Mouse (Mus musculus) intestine, embryonic 16.5 days (tissue): ENCODE measurements around the gene Reep1. TPM values are rescaled to one million over a fixed set of nuclear protein-coding genes. Genes with fewer than 3 reads are reported as not detected.
A peak's percentile ranks its signal among the peaks of the same experiment; 100 is the strongest.

ENCODE experiments used
- ATAC-seq: fragments of 200-750 bp; cut with Nextera tagmentation; 2 replicates; pipeline ENCODE4 v1.8.0; 2017; ENCODE audit warnings: moderate TSS enrichment, moderate library complexity
- H3K27ac ChIP-seq: fragments of 300-500 bp; sonication (generic); 2 replicates; pipeline ENCODE4 v1.5.1; 2014; ENCODE audit warnings: mild to moderate bottlenecking, low read length
- H3K27me3 ChIP-seq: fragments of 300-500 bp; sonication (generic); replicated peaks from 2 replicates; pipeline ENCODE4 v1.6.1; 2014; ENCODE audit warnings: low read length, control low read depth, mixed read lengths; ENCODE audit not compliant: control insufficient read depth, insufficient read depth
- H3K36me3 ChIP-seq: fragments of 300-500 bp; sonication (generic); 2 replicates; pipeline ENCODE4 v1.6.1; 2014; ENCODE audit warnings: low read length, control low read depth; ENCODE audit not compliant: control insufficient read depth, insufficient read depth
- H3K4me1 ChIP-seq: fragments of 300-500 bp; sonication (generic); 2 replicates; pipeline ENCODE4 v1.6.1; 2014; ENCODE audit warnings: low read length, control low read depth, mixed read lengths; ENCODE audit not compliant: control insufficient read depth, insufficient read depth
- H3K4me2 ChIP-seq: fragments of 300-500 bp; sonication (generic); 2 replicates; pipeline ENCODE4 v1.6.1; 2014; ENCODE audit warnings: low read depth, low read length, control low read depth
- H3K4me3 ChIP-seq: fragments of 300-500 bp; sonication (generic); 2 replicates; pipeline ENCODE4 v1.5.1; 2014; ENCODE audit warnings: mild to moderate bottlenecking, low read length
- H3K9ac ChIP-seq: fragments of 300-500 bp; sonication (generic); 2 replicates; pipeline ENCODE4 v1.6.1; 2014; ENCODE audit warnings: low read depth, low read length
- H3K9me3 ChIP-seq: fragments of 300-500 bp; sonication (generic); 2 replicates; pipeline ENCODE4 v1.6.1; 2016; ENCODE audit warnings: low read length, control low read depth; ENCODE audit not compliant: control insufficient read depth
- WGBS: fragments of 180-500 bp; shearing (Covaris S2); extraction: QIAGEN DNeasy Blood & Tissue Kit; methylation state at CpG from one replicate; pipeline ENCODE4 v1.1.7; 2014; 5-methylcytosine and 5-hydroxymethylcytosine counted together
- polyA plus RNA-seq: library from polyadenylated mRNA; unstranded; fragments of >200 nt; fragmentation: Nextera tagmentation; extraction: Ambion mirVana; gene quantifications from 2 replicates; pipeline ENCODE4 v1.2.1, GENCODE M21; 2015

Gene Reep1
- polyA plus RNA-seq, 1 experiment from 2014 or later = 13.5 TPM

DNA sequence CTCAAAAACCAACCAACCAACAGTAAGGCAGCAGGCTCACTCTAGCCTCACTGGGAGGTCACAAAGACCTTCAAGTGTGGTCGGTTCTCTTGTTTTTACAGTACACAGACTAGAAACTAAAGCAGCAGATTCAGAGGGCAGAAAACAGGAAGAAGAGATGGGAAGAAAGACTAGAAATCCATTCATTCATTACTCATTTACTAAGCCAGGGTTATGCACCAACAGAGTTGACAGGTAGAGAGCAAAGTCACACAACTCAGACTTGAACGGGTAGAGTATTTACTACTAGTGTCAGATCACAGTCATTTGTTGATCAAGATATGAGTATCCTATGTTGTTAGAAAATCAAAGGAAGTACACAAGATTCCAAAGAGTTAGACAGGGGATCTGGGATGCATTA is 105.5 kb downstream of the Reep1 start:
- Histone ChIP-seq H3K9ac (no peak overlapping the region), H3K27ac (no peak overlapping the region), H3K9me3 (no peaks in the 10 kb centered on the region), H3K4me2 (no peak overlapping the region), H3K36me3 (peaks cover 10% of the 10 kb centered on the region; the same call in 1 of the 2 replicates), H3K4me1 (no peaks in the 10 kb centered on the region), H3K4me3 (no peak overlapping the region), H3K27me3 (no peaks in the 10 kb centered on the region)
- WGBS = 82% methylated on average over 2 of the region's 2 CpGs
- ATAC-seq = no peak

DNA sequence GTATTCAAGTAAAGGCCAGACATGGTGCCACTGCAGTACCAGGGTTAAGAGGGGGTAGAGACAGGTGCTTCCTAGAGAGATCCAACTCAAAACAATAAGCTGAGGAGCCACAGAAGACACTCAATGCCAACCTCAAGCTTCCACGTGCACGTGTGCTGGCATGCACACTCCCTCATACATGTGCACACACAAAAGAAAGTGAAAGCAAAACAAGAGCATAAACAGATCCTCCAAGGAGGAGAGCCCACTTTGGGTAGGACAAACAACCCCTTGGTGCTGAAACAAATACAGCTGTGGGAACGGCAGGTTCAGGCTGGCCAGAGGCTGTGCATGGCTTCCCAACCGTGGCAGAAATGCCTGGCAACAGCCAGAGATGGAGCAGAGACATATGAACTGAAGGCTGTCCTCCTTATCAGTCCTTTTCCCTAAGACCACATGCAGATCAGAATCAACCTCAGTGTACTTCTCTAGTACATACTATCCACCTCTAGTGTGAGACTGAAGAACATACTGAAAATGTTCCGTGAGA is 112.5 kb downstream of the Reep1 start:
- peaks cover 3% of the 10 kb centered on the region; the same call in 1 of the 2 replicates for H3K4me1 ChIP-seq
- no peaks in the 10 kb centered on the region for H3K27me3 ChIP-seq
- no peaks in the 10 kb centered on the region for H3K9me3 ChIP-seq
- H3K36me3 ChIP-seq = peaks cover 8% of the 10 kb centered on the region; the same call in 1 of the 2 replicates
- WGBS = 86% methylated on average over 5 of the region's 5 CpGs
- H3K9ac ChIP-seq = no peak overlapping the region
- ATAC-seq = no peak
- H3K4me2 ChIP-seq = no peak overlapping the region
- H3K4me3 ChIP-seq = no peak overlapping the region
- no peak overlapping the region for H3K27ac ChIP-seq

DNA sequence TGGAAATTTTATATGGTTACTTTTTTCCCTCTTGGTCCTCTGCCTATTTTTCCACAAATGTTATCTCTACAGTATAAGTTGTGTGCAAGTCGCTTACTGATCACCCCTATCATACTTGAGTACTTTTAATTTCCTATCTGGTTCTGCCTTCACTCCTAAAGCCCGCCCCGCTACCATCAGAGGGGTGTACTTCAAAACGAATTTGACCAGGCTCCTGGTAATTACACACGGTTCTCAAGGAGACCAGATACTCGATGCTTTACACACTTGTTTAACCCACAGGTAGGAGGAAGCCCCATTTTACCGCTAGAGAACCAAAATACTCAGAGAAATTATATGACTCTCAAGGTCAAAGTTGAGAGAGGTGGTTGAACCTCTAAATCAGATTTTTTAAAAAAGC is 115.7 kb downstream of the Reep1 start:
- Histone ChIP-seq H3K27ac (peak overlapping the region; percentile 26; the same call in 1 of the 2 replicates), H3K4me1 (peaks cover 3% of the 10 kb centered on the region; the same call in 1 of the 2 replicates), H3K9ac (peak overlapping the region; percentile 76), H3K4me2 (peak overlapping the region; percentile 74), H3K36me3 (peaks cover 2% of the 10 kb centered on the region; the same call in 1 of the 2 replicates), H3K4me3 (peak overlapping the region; percentile 72), H3K27me3 (no peaks in the 10 kb centered on the region), H3K9me3 (no peaks in the 10 kb centered on the region)
- ATAC-seq = peak; percentile 54
- WGBS = 1% methylated on average over 7 of the region's 7 CpGs

DNA sequence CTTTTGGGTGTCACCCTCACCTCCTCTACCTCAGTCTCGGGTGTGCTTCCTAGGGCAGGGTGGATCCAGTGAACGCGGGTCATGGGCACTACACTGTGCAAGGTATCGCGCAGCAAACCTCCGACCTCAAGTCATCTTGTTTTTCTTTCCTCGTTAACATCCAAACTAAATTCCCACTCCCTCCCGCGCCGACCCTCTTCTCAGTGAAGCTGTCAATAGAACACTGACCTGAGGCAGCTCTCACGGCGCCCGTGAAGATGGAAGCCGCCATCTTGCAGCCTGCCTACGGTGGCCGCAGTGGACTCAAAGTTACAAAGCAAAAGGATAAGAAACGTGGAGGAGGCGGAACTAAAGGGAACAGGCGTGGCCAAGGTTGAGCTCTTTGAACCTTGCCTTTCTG is 116.1 kb downstream of the Reep1 start:
- WGBS = under 1% methylated on average over 19 of the region's 19 CpGs
- peak; percentile 95 for ATAC-seq
- Histone ChIP-seq H3K4me1 (peaks cover 3% of the 10 kb centered on the region; the same call in 1 of the 2 replicates), H3K36me3 (no peaks in the 10 kb centered on the region), H3K9ac (peak overlapping the region; percentile 76), H3K4me2 (peak overlapping the region; percentile 74), H3K9me3 (no peaks in the 10 kb centered on the region), H3K27ac (peak overlapping the region; percentile 26; the same call in 1 of the 2 replicates), H3K4me3 (peak overlapping the region; percentile 72), H3K27me3 (no peaks in the 10 kb centered on the region)

DNA sequence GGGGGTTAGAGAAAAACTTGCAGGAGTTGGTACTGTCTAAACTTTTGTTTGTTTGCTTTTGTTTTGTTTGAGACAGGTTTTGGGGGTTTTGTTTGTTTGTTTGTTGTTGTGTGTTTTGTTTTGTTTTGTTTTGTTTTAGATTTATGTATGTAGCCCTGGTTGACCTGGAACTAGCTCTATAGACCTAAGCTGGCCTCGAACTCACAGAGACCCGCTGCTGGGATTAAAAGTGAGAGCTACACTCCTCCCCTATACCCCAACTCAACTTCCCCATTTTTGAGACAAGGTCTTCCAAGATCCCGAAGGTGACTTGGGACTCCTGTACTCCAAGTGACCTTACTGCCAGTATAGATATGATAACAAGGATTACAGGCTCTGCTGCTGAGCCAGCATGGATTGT is 116.6 kb downstream of the Reep1 start:
- ATAC-seq = peak; percentile 43
- Histone ChIP-seq H3K9ac (peak overlapping the region; percentile 76), H3K27ac (no peak overlapping the region)

DNA sequence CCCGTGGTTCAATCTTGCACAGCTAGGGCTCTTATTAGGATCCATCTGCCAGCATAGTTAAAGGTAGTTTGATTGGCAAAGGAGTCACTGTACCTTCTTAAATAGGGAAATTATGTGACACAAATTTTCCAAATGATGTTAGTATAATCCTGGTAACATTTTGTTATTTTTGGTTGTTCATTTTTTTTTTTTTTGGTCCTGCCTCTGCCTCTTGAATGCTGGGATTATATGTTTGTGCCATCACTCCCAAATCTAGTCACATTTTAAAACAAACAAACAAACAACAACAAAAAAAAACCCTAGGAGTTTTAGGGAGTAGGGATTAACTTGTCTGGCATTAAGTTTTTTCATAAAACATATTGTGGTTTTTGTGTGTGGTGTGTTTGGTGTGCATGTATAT is 119.5 kb downstream of the Reep1 start, which contains the start of gene Mrpl35:
Gene Mrpl35, minus strand, starts transcription at position 101 of the 400 bp plus-strand sequence.
- Histone ChIP-seq H3K27me3 (no peaks in the 10 kb centered on the region), H3K4me3 (no peak within 1 kb of the TSS), H3K27ac (no peak within 1 kb of the TSS), H3K9me3 (no peaks in the 10 kb centered on the region), H3K36me3 (no peaks in the 10 kb centered on the region), H3K4me1 (peaks cover 3% of the 10 kb centered on the region; the same call in 1 of the 2 replicates), H3K4me2 (no peak within 1 kb of the TSS), H3K9ac (no peak within 1 kb of the TSS)
- no peak for ATAC-seq
- 42% methylated on average over 1 of the region's 1 CpGs for WGBS

More for the DNA sequence above, 116.6 kb downstream of the Reep1 start:
- 32% methylated on average over 3 of the region's 3 CpGs for WGBS
- Histone ChIP-seq H3K4me1 (peaks cover 3% of the 10 kb centered on the region; the same call in 1 of the 2 replicates), H3K4me3 (peak overlapping the region; percentile 72), H3K4me2 (peak overlapping the region; percentile 71), H3K27me3 (no peaks in the 10 kb centered on the region), H3K9me3 (no peaks in the 10 kb centered on the region), H3K36me3 (no peaks in the 10 kb centered on the region)

DNA sequence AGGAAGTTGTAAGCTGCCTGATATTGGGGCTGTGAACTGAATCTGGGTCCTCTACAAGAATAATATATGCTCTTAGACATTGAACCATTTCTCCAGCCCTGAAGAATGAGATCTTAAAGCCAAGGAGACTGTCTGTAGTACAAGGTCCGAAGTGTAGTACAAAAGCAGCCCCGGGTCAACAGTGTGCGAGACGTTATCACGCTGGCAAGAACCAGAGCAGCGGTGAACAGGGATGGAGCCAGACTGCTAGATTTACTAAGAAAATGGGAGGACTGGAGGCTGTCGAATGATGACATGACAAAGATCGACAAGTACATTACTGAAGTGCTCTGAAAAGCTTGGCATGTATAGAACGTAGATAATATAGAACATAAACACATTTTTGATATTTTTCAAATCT is 122.4 kb downstream of the Reep1 start:
- no peaks in the 10 kb centered on the region for H3K9me3 ChIP-seq
- H3K36me3 ChIP-seq = no peaks in the 10 kb centered on the region
- 84% methylated on average over 9 of the region's 9 CpGs for WGBS
- H3K4me2 ChIP-seq = no peak overlapping the region
- no peaks in the 10 kb centered on the region for H3K27me3 ChIP-seq
- no peak overlapping the region for H3K4me3 ChIP-seq
- no peak overlapping the region for H3K9ac ChIP-seq
- H3K27ac ChIP-seq = no peak overlapping the region
- ATAC-seq = no peak
- H3K4me1 ChIP-seq = peaks cover 11% of the 10 kb centered on the region

DNA sequence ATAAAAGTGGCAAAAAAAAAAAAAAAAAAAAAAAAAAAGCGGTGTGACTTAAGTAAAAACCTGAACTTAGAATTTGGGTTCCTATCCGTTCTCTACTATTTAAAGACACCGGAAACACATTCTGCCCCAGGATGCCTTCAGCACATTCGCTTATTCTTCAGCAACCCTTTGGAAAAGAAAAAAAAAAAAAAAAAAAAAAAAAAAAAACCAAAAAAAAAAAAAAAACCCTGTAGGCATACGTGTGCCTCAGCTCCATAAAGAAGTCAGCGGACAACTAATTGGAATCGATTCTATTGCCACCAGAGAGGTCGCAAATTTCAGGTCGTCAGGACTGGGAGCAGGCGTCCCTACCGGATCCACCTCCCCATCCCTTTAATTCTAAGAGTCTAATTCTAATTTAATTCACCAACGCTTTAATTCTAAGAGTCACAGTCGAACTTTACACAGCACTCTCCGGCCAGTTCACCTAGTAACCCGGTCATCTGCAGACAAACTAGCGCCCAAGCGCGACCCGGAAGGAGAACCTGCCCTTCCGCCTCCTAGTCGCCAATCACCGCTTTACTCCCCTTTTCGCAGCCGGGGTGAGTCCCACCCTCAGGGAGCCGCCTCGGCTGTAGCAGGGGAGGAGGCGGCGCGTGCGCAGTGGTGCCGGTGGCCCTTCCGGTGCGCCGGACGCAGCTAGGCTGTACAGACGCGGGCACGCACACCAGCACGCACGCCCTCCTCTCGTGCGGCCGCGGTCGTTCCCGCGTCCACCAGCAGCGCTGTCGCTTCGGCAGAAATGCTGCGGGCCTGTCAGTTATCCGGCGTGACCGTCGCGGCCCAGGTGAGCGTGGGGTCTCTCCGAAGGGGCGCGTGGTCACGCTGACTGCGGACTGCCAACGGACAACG is 123.6 kb downstream of the Reep1 start, which contains the start of gene Immt:
Gene Immt, plus strand, starts transcription at position 642 of the 891 bp plus-strand sequence.
- ATAC-seq = peak; percentile 100
- under 1% methylated on average over 64 of the region's 64 CpGs for WGBS

DNA sequence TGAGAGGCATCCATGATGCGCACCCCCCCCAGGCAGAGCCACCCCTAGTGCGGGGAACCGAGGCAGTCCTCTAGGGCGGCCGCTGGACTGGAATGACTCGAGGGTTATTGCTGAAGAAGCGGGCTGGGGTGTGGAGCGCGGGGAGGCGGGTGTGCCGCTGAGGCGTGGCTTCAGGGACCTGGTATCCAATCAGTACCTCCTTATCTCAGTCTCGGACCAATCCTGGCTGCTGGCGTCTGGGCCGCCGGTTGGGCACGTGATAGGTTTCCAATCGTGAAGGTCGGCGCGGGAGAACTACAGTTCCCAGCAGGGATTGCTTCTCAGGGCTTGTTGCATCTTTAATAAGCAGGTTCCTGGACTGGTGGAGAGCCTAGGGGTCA is 124.2 kb downstream of the Reep1 start:
- H3K36me3 ChIP-seq = 0 out of 2 replicates have a peak, but pooled peaks cover 2% of the 10 kb centered on the region
- H3K4me2 ChIP-seq = peak overlapping the region; percentile 70
- H3K9me3 ChIP-seq = no peaks in the 10 kb centered on the region; the same call in 1 of the 2 replicates
- H3K27me3 ChIP-seq = no peaks in the 10 kb centered on the region
- peak overlapping the region; percentile 92 for H3K9ac ChIP-seq
- WGBS = 0% methylated on average over 21 of the region's 21 CpGs
- H3K4me1 ChIP-seq = peaks cover 11% of the 10 kb centered on the region
- peak overlapping the region; percentile 97 for H3K27ac ChIP-seq
- ATAC-seq = peak; percentile 99
- peak overlapping the region; percentile 96 for H3K4me3 ChIP-seq

More for the DNA sequence above, 123.6 kb downstream of the Reep1 start, which contains the start of gene Immt:
- Histone ChIP-seq H3K4me3 (peak within 1 kb of the TSS; percentile 96), H3K4me1 (peaks cover 11% of the 10 kb centered on the region), H3K27ac (peak within 1 kb of the TSS; percentile 97), H3K4me2 (peak within 1 kb of the TSS; percentile 70), H3K9me3 (no peaks in the 10 kb centered on the region; the same call in 1 of the 2 replicates), H3K27me3 (no peaks in the 10 kb centered on the region), H3K36me3 (0 out of 2 replicates have a peak, but pooled peaks cover 2% of the 10 kb centered on the region), H3K9ac (peak within 1 kb of the TSS; percentile 92)
